Mouse (Mus musculus): ENCODE results near the gene Ipo4.

Gene Ipo4

DNA sequence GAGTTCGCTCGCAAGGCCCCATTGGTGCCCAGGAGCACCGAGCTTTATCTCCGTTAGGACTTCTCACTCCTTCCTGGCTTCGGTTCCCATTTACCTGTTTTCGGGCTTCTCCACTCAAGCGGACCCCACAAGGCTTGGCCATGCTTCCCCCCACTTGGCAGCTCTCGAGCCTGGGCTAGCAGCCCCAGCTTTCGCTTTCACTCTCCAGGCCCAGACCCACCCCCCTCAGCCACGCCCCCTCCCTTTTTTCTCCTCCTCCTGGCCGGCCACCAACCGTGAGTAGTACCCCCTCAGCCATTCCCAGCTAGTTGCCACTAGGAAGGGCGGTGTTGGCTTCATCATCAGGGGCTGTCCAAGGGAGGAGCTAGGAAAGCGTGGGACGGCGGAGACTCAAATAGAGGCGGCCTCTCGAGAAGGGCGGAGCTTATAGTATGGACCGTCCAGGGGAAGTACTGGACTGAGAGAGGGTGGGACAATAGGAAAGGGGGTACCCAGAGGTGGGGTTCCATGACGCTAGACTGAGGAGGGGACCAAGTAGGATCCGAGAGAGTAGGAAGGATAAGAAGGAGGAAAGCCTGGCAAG, 44.9 kb downstream of the Ipo4 start, which contains the start of gene Psme2:
Gene Psme2, minus strand, starts transcription at position 366 of the 583 bp plus-strand sequence.
- peak; percentile 86 to 93 for DNase-seq (ENCODE audit: low spot score in 2 of 2)

DNA sequence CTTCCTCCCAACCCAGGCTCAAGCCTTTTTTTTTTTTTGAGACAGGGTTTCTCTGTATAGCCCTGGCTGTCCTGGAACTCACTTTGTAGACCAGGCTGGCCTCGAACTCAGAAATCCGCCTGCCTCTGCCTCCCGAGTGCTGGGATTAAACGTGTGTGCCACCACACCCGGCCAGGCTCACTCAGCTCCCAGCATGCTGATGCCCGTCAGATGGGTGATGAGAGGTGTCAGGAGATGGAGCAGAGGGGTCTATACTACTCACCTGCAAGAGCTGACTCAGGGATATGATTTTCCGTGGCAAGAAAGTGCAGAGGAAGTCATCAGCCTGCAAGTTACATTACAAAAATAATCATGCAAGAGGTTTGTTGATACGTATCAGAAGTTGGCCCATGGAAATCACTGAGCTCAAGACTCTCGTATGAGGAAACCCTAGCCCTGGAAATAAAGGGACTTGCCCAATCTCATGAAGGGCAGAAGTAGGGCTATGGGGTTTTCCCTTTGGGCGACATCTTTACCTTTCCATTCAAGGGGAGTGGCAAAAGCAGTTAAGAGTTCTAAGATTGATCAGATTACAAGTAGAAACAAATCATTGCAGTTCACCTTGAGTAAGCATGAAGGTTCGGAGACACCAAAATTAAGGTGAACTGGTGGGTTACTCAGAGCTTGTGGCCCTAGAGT, 45.8 kb downstream of the Ipo4 start:
- no peak for DNase-seq (ENCODE audit: low spot score in 2 of 2)

DNA sequence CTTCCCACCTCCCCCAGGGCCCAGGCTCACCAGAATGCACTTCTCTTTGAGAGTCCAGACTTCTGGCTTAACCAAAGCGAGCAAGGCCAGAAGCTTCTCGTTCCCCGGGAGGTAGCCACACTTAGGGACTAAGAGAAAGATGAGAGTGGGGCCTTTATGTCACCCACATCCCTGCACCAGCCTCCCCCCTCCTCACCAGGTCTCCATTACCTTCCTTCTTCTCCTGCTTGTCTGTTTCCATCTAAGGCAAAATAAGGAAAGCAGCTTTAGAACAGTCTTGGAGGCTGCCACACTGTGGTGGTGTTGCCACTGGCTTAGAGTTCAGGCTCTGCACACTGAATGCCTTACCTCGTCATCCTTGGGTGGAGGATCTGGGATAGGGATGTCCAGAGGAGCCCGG, 46.5 kb downstream of the Ipo4 start:
- no peak for DNase-seq (ENCODE audit: low spot score in 2 of 2)

GRCm38 (mm10) chr14:55586149-55586548, 49.6 kb downstream of the Ipo4 start:
- DNase-seq (ENCODE audit: low spot score in 2 of 2): no peak

DNA sequence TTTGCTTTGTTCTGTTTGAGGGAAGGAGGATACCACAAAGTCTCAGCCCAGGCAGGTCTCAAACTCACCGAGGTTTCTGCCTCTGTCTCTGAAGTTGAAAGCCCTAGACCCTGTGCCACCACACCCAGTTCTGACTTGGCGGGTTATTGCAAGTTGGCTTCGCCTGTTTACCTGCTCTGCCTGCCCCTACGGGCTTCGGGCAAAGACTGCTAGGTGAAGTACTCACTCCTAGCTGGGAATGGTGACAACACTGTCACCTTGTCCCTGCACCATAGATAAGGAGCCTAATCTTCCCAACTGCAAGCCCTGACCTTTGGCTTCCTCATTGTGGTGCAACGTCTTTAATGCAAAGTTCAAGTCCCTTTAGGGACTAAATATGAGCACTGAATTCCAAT, 50.2 kb downstream of the Ipo4 start:
- no peak for DNase-seq (ENCODE audit: low spot score in 2 of 2)

- peak; percentile 36 to 38 for DNase-seq (ENCODE audit: low spot score in 2 of 2)
These were observed 50.8 kb downstream of the Ipo4 start, which contains the start of gene Emc9 for GRCm38 (mm10) chr14:55584702-55585565. TSS of gene Emc9 (minus strand) at chr14:55585302.

DNA sequence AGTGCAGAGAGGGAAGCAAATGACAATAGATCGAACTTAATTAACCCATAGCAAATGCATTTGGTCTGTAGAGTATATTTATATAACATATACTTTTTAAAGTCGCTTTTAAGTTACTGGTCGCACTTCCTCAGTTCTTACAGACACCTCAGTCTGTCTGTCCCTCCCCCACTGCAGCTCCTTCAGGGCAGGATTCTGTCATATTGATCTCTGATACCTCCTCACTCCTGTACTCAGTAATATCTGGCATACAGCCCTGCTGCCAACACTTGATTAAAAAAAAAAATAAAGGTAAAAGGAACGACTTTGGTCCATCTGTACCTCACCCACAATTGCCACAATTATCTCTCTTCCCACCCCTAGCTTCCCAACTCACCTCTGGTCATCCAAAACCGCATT, 51.5 kb downstream of the Ipo4 start:
- DNase-seq (ENCODE audit: low spot score in 2 of 2): no peak

DNA sequence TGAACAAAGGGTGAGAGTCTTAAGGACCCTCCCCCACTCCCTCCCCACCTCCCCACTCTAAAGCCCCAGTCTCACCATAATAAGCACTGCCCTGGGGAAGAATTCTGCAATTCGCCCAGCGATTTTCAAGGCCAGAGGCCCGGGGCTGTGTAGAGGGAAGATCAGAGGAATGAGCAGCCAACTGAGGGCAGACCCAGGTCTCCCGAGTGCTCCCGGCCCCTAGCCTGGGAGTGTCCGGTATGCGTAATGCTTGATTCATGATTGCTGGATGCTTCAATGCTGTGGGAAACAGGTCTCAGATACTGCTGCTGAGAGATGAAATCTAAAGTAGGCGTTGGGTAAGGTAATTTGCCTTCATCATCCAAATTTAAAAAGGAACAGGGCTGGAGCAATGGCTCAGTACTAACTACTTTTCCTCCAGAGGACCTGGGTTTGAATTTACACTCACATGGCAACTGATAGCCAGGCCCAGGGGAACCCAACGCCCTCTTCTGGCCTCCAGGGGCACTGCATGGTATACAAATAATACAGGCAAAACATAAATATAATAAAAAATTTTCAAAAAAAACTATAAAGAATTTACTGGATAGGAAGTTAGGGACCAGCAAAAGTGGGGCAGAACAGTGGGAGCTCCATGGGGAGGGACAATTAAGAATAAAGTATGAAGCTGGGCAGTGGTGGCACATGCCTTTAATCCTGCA, 53.6 kb downstream of the Ipo4 start:
- DNase-seq (ENCODE audit: low spot score in 2 of 2): no peak

GRCm38 (mm10) chr14:55580731-55581130, 55.0 kb downstream of the Ipo4 start:
- DNase-seq (ENCODE audit: low spot score in 2 of 2): no peak

DNA sequence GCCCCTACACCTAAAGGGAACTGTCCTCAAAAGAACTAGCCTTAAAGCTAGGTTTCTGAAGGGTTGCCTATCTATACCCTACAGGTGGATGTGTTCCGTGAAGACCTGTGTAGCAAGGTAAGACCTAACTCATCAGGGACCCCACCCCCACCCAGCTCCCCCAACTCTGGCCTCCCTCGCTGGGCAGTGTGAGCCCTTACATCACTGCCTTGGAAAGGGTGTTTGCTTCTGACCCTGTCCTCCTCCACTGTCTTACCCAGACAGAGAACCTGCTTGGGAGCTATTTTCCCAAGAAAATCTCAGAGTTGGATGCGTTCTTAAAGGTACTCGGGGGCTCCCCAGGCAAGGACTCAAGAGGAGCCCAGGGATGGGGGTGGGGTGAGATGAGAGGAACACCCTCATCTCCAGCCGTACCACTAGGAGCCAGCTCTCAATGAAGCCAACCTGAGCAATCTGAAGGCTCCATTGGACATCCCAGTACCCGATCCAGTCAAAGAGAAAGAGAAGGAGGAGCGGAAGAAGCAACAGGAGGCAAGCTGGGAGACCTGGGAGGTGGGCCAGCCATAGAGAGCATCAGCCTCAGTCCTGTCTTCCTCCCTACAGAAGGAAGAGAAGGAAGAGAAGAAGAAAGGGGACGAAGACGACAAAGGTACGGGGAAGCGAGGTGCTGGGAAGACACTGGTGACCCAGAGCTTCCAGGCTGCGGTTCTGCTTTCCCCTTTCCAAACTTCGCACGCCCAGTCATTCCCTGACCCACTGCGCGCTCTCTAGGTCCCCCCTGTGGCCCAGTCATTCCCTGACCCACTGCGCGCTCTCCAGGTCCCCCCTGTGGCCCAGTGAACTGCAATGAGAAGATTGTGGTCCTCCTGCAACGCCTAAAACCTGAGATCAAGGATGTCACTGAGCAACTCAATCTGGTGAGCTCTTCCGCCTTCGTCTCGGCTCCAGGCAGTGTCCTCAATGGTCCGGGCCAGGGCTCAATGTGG, 56.0 kb downstream of the Ipo4 start:
- DNase-seq (ENCODE audit: low spot score in 2 of 2): no peak

- no peak for DNase-seq (ENCODE audit: low spot score in 2 of 2)
These were observed 57.0 kb downstream of the Ipo4 start for GRCm38 (mm10) chr14:55578668-55579269.

- peak; percentile 51 to 53 for DNase-seq (ENCODE audit: low spot score in 2 of 2)
These were observed 57.7 kb downstream of the Ipo4 start, which contains the start of gene Psme1 for GRCm38 (mm10) chr14:55577871-55578667. TSS of gene Psme1 (plus strand) at chr14:55578123.

DNA sequence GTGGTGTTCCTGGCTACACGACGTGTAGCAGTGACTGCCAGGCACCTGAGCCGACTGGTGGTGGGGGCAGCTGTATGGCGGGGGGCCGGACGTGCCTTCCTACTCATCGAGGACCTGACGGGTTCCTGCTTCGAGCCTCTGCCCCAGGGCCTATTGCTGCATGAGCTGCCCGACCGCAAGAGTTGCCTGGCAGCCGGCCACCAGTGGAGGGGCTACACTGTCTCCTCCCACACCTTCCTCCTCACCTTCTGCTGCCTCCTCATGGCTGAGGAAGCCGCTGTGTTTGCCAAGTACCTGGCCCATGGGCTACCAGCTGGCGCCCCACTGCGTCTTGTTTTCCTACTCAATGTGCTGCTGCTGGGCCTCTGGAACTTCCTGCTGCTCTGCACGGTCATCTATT, 59.4 kb downstream of the Ipo4 start:
- peak in 1 of 2 experiments; percentile 43 for DNase-seq (ENCODE audit: low spot score in 2 of 2)

DNA sequence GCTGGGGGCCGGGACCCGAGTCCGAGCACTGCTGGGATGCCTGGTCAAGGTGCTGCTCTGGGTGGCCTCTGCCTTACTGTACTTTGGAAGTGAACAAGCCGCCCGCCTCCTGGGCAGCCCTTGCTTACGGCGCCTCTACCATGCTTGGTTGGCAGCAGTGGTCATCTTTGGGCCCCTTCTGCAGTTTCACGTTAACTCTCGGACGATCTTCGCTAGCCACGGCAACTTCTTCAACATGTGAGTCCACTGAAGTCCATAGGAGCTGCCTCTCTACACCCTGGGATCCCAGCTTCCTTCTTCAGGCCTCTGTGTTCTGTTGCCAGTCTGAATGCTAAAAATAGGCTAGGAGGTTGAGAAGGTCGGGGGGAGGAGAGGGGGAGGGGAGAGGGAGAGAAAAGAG, 60.0 kb downstream of the Ipo4 start:
- DNase-seq (ENCODE audit: low spot score in 2 of 2): no peak

Measured in right cerebral cortex, postnatal 36 days (tissue).